Mouse (Mus musculus) neural tube, embryonic 14.5 days (tissue): ENCODE measurements around the gene Eng. TPM values are rescaled to one million over a fixed set of nuclear protein-coding genes. Genes with fewer than 3 reads are reported as not detected.

ENCODE experiments used
- ATAC-seq: fragments of 200-750 bp; cut with Nextera tagmentation; 2 replicates; pipeline ENCODE4 v1.8.0; 2017; ENCODE audit warnings: low read depth, mild to moderate bottlenecking, moderate TSS enrichment, moderate library complexity
- H3K27ac ChIP-seq: fragments of 300-500 bp; sonication (generic); 2 replicates; pipeline ENCODE4 v1.5.1; 2014; ENCODE audit warnings: low read depth, mild to moderate bottlenecking, control low read depth, low read length, moderate library complexity, mixed read lengths
- H3K27me3 ChIP-seq: fragments of 300-500 bp; sonication (generic); 2 replicates; pipeline ENCODE4 v1.6.1; 2014; ENCODE audit warnings: low read length; ENCODE audit not compliant: control insufficient read depth, insufficient read depth
- H3K36me3 ChIP-seq: fragments of 300-500 bp; sonication (generic); 2 replicates; pipeline ENCODE4 v1.6.1; 2014; ENCODE audit warnings: low read length, mixed read lengths; ENCODE audit not compliant: control insufficient read depth, insufficient read depth
- H3K4me1 ChIP-seq: fragments of 300-500 bp; sonication (generic); 2 replicates; pipeline ENCODE4 v1.6.1; 2014; ENCODE audit warnings: low read length; ENCODE audit not compliant: control insufficient read depth, insufficient read depth
- H3K4me2 ChIP-seq: fragments of 300-500 bp; sonication (generic); 2 replicates; pipeline ENCODE4 v1.6.1; 2014; ENCODE audit warnings: mild to moderate bottlenecking, low read depth, low read length, control low read depth
- H3K4me3 ChIP-seq: fragments of 300-500 bp; sonication (generic); 2 replicates; pipeline ENCODE4 v1.5.1; 2014; ENCODE audit warnings: low read depth, low read length, control low read depth, mixed read lengths
- H3K9ac ChIP-seq: fragments of 300-500 bp; sonication (generic); replicated peaks from 2 replicates; pipeline ENCODE4 v1.6.1; 2014; ENCODE audit warnings: low read depth, mild to moderate bottlenecking, control low read depth, low read length, mixed read lengths
- H3K9me3 ChIP-seq: fragments of 300-500 bp; sonication (generic); 2 replicates; pipeline ENCODE4 v1.6.1; 2016; ENCODE audit warnings: low read length; ENCODE audit not compliant: control insufficient read depth
- WGBS: fragments of 180-500 bp; shearing (Covaris S2); extraction: QIAGEN DNeasy Blood & Tissue Kit; methylation state at CpG from one replicate; pipeline ENCODE4 v1.1.7; 2014; 5-methylcytosine and 5-hydroxymethylcytosine counted together
- polyA plus RNA-seq: library from polyadenylated mRNA; unstranded; fragments of >200 nt; fragmentation: Nextera tagmentation; extraction: Ambion mirVana; gene quantifications from 2 replicates; pipeline ENCODE4 v1.2.1, GENCODE M21; 2014

The Eng gene
- polyA plus RNA-seq, 1 experiment from 2014 or later = 13.0 TPM

GRCm38 (mm10) chr2:32680961-32681650, 34.7 kb downstream of the Eng start:
- Histone ChIP-seq H3K9ac (no peak overlapping the region), H3K4me1 (no peaks in the 10 kb centered on the region), H3K27ac (no peak overlapping the region), H3K36me3 (peaks cover 17% of the 10 kb centered on the region; the same call in 1 of the 2 replicates), H3K9me3 (no peaks in the 10 kb centered on the region), H3K4me3 (no peak overlapping the region), H3K27me3 (no peaks in the 10 kb centered on the region), H3K4me2 (no peak overlapping the region)
- ATAC-seq = no peak
- 88% methylated on average over 18 of the region's 19 CpGs for WGBS

GRCm38 (mm10) chr2:32681754-32682153, 35.4 kb downstream of the Eng start:
- WGBS = 68% methylated on average over 6 of the region's 6 CpGs
- H3K27ac ChIP-seq = no peak overlapping the region
- no peaks in the 10 kb centered on the region for H3K9me3 ChIP-seq
- H3K4me3 ChIP-seq = no peak overlapping the region
- no peak overlapping the region for H3K9ac ChIP-seq
- no peaks in the 10 kb centered on the region for H3K27me3 ChIP-seq
- no peak overlapping the region for H3K4me2 ChIP-seq
- peaks cover 17% of the 10 kb centered on the region; the same call in 1 of the 2 replicates for H3K36me3 ChIP-seq
- H3K4me1 ChIP-seq = no peaks in the 10 kb centered on the region
- no peak; the same call in 1 of the 2 replicates for ATAC-seq

GRCm38 (mm10) chr2:32682721-32683417, 36.5 kb downstream of the Eng start:
- ATAC-seq = no peak
- no peaks in the 10 kb centered on the region for H3K4me1 ChIP-seq
- no peaks in the 10 kb centered on the region for H3K9me3 ChIP-seq
- 83% methylated on average over 14 of the region's 14 CpGs for WGBS
- no peak overlapping the region for H3K4me3 ChIP-seq
- H3K4me2 ChIP-seq = no peak overlapping the region
- no peak overlapping the region for H3K27ac ChIP-seq
- no peaks in the 10 kb centered on the region for H3K27me3 ChIP-seq
- H3K36me3 ChIP-seq = peaks cover 25% of the 10 kb centered on the region; the same call in 1 of the 2 replicates
- H3K9ac ChIP-seq = no peak overlapping the region

DNA sequence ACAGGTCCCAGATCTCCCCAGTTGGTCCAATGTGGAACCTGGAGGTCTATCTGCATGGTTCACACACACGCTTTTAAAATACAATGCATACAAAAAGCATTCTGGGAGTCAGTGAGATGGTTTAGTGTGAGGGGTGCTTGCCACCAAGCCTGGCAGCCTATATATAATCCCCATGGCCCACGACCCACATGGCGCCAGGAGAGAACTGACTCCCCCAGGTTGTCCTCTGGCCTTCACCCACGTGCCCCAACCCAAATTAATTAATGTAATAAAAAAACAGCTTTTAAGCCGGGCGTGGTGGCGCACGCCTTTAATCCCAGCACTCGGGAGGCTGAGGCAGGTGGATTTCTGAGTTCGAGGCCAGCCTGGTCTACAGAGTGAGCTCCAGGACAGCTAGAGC, 37.3 kb downstream of the Eng start:
- Histone ChIP-seq H3K9me3 (no peaks in the 10 kb centered on the region), H3K9ac (no peak overlapping the region), H3K4me1 (no peaks in the 10 kb centered on the region), H3K4me3 (no peak overlapping the region), H3K27me3 (no peaks in the 10 kb centered on the region), H3K36me3 (peaks cover 25% of the 10 kb centered on the region; the same call in 1 of the 2 replicates), H3K27ac (no peak overlapping the region), H3K4me2 (no peak overlapping the region)
- ATAC-seq = no peak
- WGBS = 93% methylated on average over 10 of the region's 10 CpGs

- Histone ChIP-seq H3K4me3 (no peak overlapping the region), H3K9ac (no peak overlapping the region), H3K4me2 (no peak overlapping the region), H3K9me3 (no peaks in the 10 kb centered on the region), H3K27me3 (no peaks in the 10 kb centered on the region), H3K4me1 (no peaks in the 10 kb centered on the region), H3K27ac (no peak overlapping the region), H3K36me3 (peaks cover 25% of the 10 kb centered on the region; the same call in 1 of the 2 replicates)
- 93% methylated on average over 15 of the region's 15 CpGs for WGBS
- no peak for ATAC-seq
These were observed 38.5 kb downstream of the Eng start for GRCm38 (mm10) chr2:32684681-32685428.

DNA sequence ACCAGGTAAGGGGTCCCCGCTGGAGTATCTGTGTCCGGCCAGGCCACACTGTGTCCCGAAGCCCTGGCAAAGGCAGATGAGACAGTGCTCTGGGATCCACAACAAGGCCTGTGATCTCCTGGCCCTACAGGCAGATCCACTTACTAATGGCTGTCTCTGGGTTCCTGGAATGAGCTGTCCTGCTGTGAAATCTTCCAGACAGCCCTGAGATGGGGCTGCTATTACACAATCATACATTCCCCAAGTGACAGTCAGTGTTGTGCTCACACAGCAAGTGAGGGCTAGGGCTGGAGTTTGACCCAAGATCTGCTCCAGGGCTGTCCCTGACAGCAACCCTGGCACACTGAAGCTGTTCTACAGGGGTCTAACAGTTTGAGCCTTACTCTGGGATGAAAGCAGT, 39.4 kb downstream of the Eng start:
- no peak overlapping the region for H3K4me2 ChIP-seq
- H3K4me3 ChIP-seq = no peak overlapping the region
- no peaks in the 10 kb centered on the region for H3K27me3 ChIP-seq
- H3K27ac ChIP-seq = no peak overlapping the region
- peaks cover 25% of the 10 kb centered on the region; the same call in 1 of the 2 replicates for H3K36me3 ChIP-seq
- no peak overlapping the region for H3K9ac ChIP-seq
- 96% methylated on average over 3 of the region's 3 CpGs for WGBS
- H3K4me1 ChIP-seq = no peaks in the 10 kb centered on the region
- no peak for ATAC-seq
- H3K9me3 ChIP-seq = no peaks in the 10 kb centered on the region

GRCm38 (mm10) chr2:32686640-32687039, 40.2 kb downstream of the Eng start:
- Histone ChIP-seq H3K9ac (no peak overlapping the region), H3K4me2 (no peak overlapping the region), H3K9me3 (no peaks in the 10 kb centered on the region), H3K4me3 (no peak overlapping the region), H3K4me1 (no peaks in the 10 kb centered on the region), H3K27me3 (no peaks in the 10 kb centered on the region), H3K27ac (no peak overlapping the region), H3K36me3 (peaks cover 25% of the 10 kb centered on the region; the same call in 1 of the 2 replicates)
- no peak for ATAC-seq
- WGBS = 95% methylated on average over 6 of the region's 6 CpGs

DNA sequence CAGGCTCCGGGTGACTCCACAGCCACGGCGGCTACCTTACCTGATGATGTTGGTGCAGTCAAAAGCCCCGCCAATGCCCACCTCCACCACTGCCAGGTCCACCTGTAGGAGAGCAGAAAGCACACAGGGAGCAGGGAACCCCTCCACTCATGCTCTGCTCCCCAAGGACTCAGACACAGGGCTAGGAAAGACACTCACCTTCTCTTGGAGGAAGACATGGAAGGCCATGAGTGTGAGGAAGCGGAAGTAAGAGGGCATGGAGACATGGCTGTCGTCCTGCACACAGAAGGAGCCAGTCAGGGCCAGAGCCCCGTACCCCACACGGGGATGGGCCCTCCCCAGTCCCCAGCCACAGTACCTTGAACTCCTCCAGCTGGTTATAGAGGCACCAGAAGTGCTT, 41.2 kb downstream of the Eng start:
- Histone ChIP-seq H3K27ac (no peak overlapping the region), H3K9me3 (no peaks in the 10 kb centered on the region), H3K4me2 (no peak overlapping the region), H3K4me1 (no peaks in the 10 kb centered on the region; the same call in 1 of the 2 replicates), H3K4me3 (no peak overlapping the region), H3K27me3 (no peaks in the 10 kb centered on the region), H3K9ac (no peak overlapping the region), H3K36me3 (peaks cover 25% of the 10 kb centered on the region; the same call in 1 of the 2 replicates)
- 96% methylated on average over 8 of the region's 8 CpGs for WGBS
- no peak for ATAC-seq
